Mouse (Mus musculus) layer of hippocampus, postnatal 10 days (tissue): ENCODE measurements around the gene Cd2ap. TPM values are rescaled to one million over a fixed set of nuclear protein-coding genes. Genes with fewer than 3 reads are reported as not detected.
A peak's percentile ranks its signal among the peaks of the same experiment; 100 is the strongest.

Experiments used
- DNase-seq, 2 experiments: peaks; one replicate each; pipeline ENCODE4 v3.0.0; 2021; ENCODE audit warnings: low spot score in 2 of 2
- total RNA-seq, 2 experiments: library from RNA; stranded (reverse); gene quantifications; 2 replicates each; pipeline ENCODE4 v1.2.3; 2021

The Cd2ap gene
- total RNA-seq, 2 experiments from 2014 or later, result 22.1 to 26.7 TPM

- DNase-seq, result no peak
These were observed 13.3 kb downstream of the Cd2ap start for GRCm38 (mm10) chr17:42863186-42863585.

GRCm38 (mm10) chr17:42860370-42860769, 16.1 kb downstream of the Cd2ap start:
- DNase-seq, result no peak

GRCm38 (mm10) chr17:42857506-42857905, 19.0 kb downstream of the Cd2ap start:
- DNase-seq, result no peak

GRCm38 (mm10) chr17:42847108-42847507, 29.4 kb downstream of the Cd2ap start:
- no peak for DNase-seq

GRCm38 (mm10) chr17:42837193-42837592, 39.3 kb downstream of the Cd2ap start:
- no peak for DNase-seq

GRCm38 (mm10) chr17:42822787-42823186, 53.7 kb downstream of the Cd2ap start:
- no peak for DNase-seq

GRCm38 (mm10) chr17:42815374-42815773, 61.1 kb downstream of the Cd2ap start:
- DNase-seq, result no peak

- no peak for DNase-seq
These were observed 84.0 kb downstream of the Cd2ap start for GRCm38 (mm10) chr17:42792412-42792975.

- no peak for DNase-seq
These were observed 85.7 kb downstream of the Cd2ap start for GRCm38 (mm10) chr17:42790787-42791186.

- DNase-seq, result no peak
These were observed 86.7 kb downstream of the Cd2ap start for GRCm38 (mm10) chr17:42789723-42790122.

- no peak for DNase-seq
These were observed 87.6 kb downstream of the Cd2ap start for GRCm38 (mm10) chr17:42788686-42789453.

- peak; percentile 82 to 83 for DNase-seq
These were observed 94.2 kb downstream of the Cd2ap start for GRCm38 (mm10) chr17:42782156-42782757.

- DNase-seq, result peak in 1 of 2 experiments; percentile 4
These were observed 122.7 kb downstream of the Cd2ap start for GRCm38 (mm10) chr17:42753791-42754190.

GRCm38 (mm10) chr17:42752173-42752572, 124.3 kb downstream of the Cd2ap start:
- DNase-seq, result peak in 1 of 2 experiments; percentile 4

GRCm38 (mm10) chr17:42745657-42746420, 130.6 kb downstream of the Cd2ap start:
- DNase-seq, result no peak

Other genes starting within 250 kb of the Cd2ap start
- under 1 TPM; 0.65 to 0.85 TPM for gene Adgrf4, start 184.4 kb downstream of the Cd2ap start, total RNA-seq
- under 1 TPM; 0.42 to 0.66 TPM for gene Adgrf2, start 134.5 kb downstream of the Cd2ap start, total RNA-seq
- gene Tnfrsf21, start 139.9 kb upstream of the Cd2ap start, total RNA-seq, result 10 to 100 TPM; 97.8 to 98.5 TPM